Mouse (Mus musculus) left cerebral cortex, adult 8-10 months (tissue): ENCODE measurements around the gene Hspa1l. TPM values are rescaled to one million over a fixed set of nuclear protein-coding genes. Genes with fewer than 3 reads are reported as not detected.
"Not testable (repeated sequence)": the region's sequence is repeated elsewhere in the genome, so short reads cannot be mapped to it uniquely, and the experiment has no call there.

Experiments used
- DNase-seq, 2 experiments: peaks; one replicate each; pipeline ENCODE4 v3.0.0; 2022; ENCODE audit warnings: low spot score in 2 of 2
- total RNA-seq, 4 experiments: library from RNA; stranded (reverse); gene quantifications; 2 replicates each; pipeline ENCODE4 v1.2.4; 2022

The Hspa1l gene
- total RNA-seq, 4 experiments from 2014 or later = 0.24 to 0.72 (median 0.58) TPM

DNA sequence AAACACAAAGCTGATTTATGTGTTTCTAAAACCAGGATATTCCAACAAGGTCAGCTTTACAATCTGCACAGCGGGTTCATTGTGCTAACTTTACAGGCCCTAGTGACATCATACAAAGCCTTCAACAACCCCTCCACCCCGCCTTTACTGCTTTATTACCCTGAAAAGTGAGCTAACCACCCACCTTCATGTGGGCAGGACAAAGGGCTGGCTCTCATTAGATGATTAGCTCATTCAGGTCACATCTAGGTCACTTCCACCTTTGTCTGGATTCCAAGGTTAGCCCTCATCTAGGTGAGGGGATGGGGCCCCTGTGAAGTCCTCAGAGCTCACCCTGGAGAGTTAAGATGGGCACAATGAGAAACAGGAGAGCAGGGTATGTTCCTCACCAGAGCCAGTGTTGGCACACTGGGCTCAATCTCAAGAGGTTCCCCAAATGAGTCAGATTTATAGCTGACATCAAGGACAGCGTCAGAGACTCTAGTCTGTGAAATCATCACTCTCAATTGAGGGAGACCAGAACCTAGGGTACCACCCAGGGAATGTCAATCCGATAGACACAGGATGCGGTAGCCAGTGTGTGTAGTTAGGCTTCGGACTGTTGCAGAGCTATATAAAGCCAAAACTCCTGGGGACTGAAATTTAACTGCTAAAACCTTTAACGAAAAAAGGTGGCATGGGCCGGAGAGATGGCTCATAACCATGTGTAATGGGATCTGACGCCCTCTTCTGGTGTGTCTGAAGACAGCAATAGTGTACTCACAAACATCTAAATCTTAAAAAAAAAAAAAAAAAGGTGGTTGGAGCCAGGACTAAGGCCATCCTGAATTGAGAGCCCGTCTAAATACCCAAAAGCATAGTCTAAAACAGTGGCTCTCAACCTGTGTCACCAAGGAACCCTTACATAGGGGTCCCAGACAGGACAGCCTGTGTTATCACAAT lies 21.7 kb upstream of the Hspa1l start:
- DNase-seq = no peak

DNA sequence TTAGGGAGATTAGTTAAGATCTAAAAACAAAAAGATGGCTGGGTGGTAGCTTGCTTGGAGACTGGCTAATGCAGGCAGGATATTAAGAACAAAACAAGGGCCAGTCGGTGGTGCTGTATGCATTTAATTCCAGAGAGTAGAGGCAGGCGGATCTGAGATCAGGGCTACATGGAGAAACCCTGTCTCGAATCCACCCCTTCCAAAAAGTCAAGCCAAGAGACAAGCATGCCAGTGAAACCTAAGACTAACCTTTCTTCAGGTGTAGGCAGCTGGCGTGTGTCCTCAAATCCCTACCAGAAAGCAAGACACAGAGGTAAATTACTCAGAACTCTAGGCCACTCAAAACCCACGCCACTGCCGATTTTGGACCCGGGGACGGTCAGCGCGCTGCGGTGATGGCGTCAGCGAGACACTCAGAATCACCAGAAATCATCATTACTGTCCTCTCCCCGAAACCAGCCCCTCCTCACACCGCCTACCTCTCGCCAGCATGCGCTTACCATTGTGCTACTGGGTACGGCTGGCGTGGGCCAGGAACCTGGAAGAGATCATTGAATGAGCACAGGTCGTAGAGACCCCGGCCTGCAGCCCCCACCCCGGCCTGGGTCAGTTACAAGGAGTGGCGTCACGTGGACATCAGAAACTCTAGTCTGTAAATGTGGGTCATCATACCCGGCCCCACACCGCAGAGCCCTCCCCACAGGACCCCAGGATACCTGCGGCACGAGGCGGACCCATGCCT lies 20.7 kb upstream of the Hspa1l start:
- peak in 1 of 2 experiments; percentile 63 for DNase-seq

DNA sequence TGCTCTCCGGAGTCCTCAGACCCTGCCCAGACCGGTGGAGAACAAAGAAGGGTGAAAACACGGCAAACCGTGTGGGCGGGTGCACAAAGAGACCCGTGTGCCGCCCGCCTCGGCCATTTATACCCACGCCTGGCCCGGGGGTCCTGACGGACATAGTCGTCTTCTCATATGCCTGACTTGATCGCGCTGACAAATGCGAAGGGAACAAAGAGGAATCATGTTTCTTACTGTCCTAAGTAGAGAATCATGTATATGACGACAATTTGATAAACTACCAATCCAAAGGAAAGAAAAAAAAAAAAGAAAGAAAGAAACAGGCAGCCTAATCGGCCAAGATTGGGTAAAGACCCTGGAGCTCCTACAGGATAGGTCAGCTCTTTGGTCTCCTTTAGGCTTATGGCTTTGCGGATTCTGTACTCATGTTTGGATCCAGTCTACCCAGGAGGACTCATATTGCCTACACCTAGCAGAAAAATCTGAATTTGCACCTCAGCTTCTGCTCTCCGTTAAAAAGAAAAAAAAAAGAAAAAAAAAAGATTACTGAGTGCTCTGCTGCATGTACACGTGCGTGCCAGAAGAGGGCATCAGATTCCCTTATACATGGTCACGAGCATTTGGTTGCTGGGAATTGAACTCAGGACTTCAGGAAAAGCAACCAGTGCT lies 20.0 kb upstream of the Hspa1l start:
- DNase-seq = peak in 1 of 2 experiments; percentile 70

DNA sequence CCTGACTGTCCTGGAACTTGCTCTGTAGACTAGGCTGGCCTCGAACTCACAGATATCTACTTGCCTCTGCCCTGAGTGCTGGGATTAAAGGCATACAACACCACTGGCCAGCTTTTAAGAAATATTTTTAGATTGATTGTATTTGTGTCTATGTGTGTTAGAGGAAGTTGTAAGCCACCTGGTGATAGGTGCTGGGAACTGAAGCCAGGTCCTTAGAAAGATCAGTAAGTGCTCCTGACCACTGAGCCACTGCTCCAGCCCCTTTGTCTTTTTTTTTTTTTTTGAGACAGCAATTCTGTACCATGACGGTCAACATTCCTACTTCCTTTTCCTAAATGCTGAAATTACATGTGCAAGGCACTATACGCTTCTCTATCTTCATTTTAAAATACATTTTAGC lies 19.2 kb upstream of the Hspa1l start:
- no peak for DNase-seq

DNA sequence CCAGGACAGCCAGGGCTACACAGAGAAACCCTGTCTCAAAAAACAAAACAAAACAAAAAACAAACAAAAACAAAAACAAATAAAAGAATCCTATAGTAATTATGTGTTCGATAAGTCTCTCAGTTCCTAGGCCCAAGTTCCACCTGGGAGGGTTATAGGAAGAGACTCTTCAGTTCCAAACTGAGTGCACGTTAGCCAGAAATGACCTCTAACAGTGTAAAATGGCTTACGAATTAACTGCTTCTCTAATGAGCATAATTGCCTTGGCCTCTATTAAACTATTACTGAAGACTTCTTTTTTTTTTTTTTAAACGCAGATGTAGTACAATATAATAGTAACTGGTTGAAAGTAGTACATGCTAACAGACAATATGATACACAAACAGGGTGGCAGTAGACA lies 18.6 kb upstream of the Hspa1l start:
- DNase-seq = no peak

DNA sequence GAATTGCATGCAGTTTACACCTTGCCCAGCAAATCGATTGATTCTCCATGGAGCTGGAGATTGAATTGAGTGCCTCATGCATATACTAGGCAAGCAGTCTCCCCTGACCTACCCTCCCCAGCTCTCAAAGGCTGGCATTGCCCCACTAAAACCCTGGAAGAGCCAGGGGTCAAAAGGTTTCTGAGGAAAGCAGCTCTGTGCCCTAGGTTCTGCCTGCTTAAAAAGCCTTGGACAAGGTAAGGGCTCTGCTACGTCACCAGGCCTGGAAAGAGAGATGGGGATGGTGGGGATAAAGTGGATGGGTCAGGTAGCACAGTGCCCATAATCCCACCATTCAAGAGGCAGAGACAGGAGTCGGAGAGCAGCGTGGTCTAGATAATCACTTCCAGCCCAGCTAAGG lies 17.7 kb upstream of the Hspa1l start:
- no peak for DNase-seq

DNA sequence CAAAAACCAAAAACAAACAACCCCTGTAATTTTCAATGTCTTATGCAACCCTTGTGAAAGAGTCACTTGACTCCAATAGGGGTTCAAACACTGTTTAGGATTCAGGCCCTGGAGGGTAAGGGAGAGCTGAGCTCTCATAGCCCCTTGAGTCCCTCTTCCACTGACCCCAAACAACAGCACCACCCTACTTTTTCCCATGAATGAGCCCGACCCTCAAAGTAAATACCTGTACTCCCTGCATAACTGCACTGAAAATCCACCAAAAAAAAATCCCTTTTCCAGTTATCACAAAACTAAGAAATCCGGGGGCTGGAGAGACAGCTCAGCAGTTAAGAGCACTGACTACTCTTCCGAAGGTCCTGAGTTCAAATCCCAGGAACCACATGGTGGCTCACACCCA lies 16.6 kb upstream of the Hspa1l start:
- no peak for DNase-seq

DNA sequence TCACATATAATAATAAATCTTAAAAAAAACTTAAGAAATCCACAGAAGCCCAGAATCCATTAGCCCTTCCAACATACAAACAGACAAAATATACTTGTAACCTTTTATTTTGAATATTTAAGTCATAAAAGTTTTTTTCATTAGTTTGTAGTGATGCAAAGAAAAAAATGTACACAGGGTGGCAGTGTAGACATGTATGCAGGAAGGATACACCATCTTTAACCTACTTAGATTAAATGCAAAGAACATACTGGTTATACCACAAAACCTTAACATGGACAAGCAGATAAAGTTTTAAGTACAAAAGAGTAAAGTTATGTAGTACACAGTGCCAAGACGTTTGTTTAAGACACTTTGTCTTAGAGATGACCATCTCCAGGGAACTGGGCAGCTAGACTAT lies 16.2 kb upstream of the Hspa1l start:
- no peak for DNase-seq

DNA sequence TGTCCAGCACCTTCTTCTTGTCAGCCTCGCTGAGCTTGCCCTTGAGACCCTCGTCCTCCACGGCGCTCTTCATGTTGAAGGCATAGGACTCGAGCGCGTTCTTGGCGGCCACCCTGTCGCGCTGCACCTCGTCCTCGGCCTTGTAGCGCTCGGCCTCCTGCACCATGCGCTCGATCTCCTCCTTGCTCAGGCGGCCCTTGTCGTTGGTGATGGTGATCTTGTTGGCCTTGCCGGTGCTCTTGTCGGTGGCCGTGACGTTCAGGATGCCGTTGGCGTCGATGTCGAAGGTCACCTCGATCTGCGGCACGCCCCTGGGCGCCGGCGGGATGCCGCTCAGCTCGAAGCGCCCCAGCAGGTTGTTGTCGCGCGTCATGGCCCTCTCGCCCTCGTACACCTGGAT lies 15.2 kb upstream of the Hspa1l start:
- DNase-seq = not testable (repeated sequence)

DNA sequence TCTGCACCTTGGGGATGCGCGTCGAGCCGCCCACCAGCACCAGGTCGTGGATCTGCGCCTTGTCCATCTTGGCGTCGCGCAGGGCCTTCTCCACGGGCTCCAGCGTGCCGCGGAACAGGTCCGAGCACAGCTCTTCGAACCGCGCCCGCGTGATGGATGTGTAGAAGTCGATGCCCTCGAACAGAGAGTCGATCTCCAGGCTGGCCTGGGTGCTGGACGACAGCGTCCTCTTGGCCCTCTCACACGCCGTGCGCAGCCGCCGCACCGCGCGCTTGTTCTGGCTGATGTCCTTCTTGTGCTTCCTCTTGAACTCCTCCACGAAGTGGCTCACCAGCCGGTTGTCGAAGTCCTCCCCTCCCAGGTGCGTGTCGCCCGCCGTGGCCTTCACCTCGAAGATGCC lies 14.5 kb upstream of the Hspa1l start:
- not testable (repeated sequence) for DNase-seq

DNA sequence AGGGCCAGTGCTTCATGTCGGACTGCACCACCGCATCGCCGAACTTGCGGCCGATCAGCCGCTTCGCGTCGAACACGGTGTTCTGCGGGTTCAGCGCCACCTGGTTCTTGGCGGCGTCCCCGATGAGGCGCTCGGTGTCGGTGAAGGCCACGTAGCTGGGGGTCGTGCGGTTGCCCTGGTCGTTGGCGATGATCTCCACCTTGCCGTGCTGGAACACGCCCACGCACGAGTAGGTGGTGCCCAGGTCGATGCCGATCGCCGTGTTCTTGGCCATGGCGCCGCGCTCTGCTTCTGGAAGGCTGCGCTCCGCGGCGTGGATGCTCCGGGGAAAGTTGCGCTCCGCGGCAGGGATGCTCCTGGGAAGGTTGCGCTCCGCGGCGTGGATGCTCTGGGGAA lies 13.8 kb upstream of the Hspa1l start:
- not testable (repeated sequence) for DNase-seq

DNA sequence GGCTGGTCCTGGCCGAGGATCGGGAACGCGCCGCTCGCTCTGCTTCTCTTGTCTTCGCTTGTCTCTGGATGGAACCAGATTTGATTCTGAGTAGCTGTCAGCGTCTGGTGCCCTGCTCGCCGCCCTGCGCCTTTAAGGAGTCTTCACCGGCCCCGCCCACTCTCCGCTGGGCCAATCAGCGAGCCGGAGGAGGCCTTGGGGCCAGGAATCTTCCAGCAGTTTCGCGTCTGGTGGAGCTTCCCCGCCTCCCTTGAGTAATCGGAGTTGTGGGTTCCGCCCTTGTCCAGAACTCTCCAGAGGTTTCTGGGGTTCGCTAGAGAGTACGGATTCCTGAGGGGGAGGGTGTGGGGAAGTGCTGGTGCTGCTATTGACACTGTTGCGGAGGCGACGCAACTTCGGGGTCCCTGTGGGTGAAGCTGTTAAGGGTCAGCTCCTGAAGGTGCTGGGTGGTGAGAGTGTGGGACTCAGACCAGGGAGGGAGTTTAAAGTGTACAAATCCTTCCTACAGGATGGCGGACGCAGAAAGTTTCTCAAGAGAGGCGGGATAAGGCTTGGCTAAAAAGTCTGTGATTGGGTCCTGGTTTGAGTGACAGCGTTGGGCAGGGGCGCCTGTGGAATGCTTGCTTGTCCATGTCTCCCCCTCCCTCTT lies 13.2 kb upstream of the Hspa1l start, which contains the start of gene Hspa1b:
Gene Hspa1b (minus strand): TSS at position 109 of the 649 bp plus-strand sequence.
- peak; percentile 71 to 83 for DNase-seq

DNA sequence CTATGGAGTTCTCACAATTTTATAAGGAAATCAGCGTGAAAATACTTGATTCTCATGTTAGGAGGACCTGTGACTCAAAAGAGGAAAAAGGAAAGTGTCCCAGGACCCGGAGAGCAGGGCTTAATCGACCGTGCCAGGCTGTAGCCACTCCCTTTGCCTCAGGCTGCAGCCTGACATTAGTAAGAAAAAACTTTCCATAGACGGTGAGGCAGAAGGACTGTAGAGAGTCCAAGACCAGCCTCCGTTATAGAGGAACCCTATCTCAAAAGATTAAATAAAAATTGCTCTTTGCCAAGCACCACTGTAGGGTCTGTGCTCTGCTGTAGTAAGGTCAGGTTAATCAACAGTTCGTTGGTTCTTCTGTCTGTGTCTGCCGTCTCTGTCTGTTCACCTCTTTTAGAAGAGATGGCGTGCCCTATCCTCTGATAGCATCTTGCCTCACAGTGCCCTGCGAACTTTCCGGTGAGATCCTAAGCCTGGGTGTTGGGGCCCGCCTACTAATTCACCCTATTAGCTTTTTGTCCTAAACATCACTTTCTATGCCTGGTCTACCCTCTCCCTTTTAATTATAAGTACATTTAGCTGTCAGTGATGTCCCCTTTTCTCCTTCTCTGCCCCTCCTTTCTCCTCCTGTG lies 12.5 kb upstream of the Hspa1l start:
- no peak for DNase-seq

DNA sequence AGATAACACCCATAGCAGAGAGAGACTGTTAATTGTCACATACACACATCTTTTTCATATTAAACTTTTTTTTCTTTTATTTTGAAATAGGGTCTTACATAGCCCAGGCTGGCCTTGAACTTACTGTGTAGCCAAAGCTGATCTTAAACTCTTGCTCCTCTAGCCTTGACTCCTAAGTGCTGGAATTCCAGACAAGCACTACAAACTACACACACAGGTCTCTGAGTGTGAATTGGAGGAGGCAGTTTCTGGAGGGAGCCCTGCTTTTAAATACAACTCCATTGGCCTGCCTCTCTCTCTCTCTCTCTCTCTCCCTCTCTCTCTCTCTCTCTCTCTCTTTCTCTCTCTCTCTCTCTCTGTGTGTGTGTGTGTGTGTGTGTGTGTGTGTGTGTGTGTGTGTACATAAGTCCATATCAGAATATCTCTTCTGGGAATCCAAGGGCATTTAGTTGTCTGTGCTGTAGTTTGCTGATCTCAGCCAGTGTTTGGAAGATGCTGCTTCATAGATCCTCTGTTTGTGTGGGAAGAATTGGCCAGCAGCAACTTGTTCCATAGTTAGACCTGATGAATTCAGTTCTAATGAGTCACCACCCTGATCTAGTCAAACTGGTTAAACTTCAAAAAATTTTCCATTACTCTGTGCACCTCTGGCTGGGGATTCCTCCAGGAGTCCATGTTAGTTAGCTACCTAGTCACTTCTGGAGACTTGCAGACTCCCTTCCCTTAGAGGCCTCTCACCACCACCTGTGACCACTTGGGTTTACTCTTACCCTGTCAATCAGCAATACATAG lies 11.6 kb upstream of the Hspa1l start:
- DNase-seq = no peak

DNA sequence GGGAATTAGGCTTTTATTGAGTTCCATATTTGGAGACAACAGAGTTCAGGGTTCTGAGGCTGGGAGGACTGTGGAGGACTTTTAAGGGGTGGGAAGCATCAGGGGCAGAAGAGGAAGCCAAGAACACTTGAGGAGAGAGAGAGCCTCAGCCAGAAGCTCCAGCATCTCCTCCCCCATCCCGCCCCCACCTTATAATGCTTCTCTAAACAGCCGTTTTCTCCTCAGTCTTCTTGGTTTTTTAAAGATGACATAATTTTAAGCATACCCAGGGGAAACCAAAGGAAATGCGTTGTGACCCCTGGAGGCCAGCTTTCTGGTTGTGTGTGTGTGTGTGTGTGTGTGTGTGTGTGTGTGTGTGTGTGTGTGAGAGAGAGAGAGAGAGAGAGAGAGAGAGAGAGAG lies 10.4 kb upstream of the Hspa1l start:
- DNase-seq = no peak

DNA sequence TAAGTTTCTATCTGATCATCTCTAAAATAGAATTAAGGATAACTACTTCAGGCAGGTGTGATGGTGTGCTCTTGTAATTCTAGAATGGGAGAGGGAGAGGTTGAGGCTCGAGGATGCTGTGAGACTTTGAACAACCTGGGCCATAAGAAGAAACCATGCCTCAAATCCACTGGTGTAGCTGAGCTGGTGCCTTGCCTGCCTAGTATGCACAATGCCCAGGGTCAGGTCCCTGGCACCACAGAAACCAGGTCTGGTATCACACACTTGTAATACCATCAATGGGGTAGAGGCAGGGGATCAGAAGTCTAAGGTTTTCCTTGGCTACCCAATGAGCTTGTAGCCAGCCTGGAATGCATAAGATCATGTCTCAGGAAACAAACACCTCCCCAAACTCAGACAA lies 9.7 kb upstream of the Hspa1l start:
- DNase-seq = no peak

DNA sequence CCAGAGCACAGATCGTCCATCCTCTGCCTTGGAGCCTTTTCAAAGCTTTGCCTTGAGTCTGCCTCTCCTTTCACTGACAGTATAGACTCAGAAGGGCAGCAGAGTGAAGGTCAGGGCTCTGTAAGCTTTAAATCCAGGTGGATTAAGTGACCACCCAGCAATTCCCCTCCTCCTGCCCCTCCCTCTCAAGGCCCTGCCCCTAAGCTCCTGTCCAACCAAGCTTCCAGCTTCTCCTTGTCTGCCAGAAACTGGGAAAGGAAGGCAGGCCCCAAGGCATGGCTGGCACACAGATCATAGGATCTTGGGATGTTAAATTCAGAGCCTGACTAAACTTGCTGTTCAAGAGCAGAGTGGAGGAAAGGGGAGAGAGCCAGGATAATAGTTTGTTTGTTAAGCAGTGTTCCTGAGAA lies 7.9 kb upstream of the Hspa1l start:
- no peak for DNase-seq

DNA sequence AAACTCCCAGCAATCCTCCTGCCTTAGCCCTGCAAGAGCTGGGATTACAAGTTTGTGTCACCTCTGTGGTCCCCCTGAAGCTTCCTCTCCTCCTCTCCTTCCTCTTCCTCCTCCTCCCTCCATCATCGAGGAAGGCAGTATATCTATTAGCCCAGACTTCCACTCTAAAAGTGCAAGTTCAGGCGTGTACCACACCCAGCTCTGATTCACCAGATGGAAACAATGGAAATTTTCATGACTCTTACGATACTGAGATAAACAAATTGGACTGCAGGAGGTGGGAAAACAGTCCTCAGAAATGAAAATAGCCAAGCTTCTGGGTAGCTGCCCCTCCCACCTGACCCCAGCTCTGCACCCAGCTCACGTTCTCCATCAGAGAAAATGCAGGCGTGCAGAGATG lies 6.9 kb upstream of the Hspa1l start:
- DNase-seq = no peak

DNA sequence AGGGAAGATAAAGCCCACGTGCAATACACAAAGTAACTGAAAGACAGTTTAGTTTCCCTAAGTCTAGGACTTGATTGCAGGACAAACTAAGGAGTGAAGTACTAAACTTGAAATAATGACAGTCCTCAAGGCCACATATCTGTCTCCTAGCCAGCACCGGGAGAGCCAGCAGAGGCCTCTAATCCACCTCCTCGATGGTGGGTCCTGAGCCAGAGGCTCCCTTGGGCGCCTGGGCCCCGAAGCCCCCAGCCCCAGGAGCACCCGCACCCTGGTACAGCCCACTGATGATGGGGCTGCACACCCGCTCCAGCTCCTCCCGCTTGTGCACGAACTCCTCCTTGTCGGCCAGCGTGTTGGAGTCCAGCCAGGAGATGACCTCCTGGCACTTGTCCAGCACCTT lies 2.7 kb upstream of the Hspa1l start, which contains the start of gene Gm20481:
Gene Gm20481 (plus strand): TSS at position 91 of the 400 bp plus-strand sequence.
- not testable (repeated sequence) for DNase-seq

DNA sequence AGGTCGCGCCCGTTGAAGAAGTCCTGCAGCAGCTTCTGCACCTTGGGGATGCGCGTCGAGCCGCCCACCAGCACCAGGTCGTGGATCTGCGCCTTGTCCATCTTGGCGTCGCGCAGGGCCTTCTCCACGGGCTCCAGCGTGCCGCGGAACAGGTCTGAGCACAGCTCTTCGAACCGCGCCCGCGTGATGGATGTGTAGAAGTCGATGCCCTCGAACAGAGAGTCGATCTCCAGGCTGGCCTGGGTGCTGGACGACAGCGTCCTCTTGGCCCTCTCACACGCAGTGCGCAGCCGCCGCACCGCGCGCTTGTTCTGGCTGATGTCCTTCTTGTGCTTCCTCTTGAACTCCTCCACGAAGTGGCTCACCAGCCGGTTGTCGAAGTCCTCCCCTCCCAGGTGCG lies 1.7 kb upstream of the Hspa1l start:
- not testable (repeated sequence) for DNase-seq
